Mouse (Mus musculus) cerebellum, adult 9-11 months (tissue): ENCODE measurements around the gene Rnf38.
A peak's percentile ranks its signal among the peaks of the same experiment; 100 is the strongest.

Experiments used
- DNase-seq: peaks from one replicate; pipeline ENCODE4 v3.0.0; 2022

The Rnf38 gene

DNA sequence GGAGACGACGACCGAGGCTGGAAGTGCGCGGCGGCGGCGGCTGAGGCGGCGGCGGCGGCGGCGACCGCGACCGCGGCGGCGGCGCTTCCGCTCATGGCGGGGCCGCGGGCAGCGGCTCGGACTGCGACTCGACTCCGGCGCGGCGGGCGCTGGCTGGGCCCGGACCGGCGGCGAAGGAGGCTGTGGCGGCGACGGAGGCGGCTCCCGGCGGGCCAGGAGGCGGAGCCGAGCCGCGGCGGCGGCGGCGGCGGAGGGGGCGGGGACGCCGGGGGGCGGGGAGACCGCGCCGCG lies at the start of gene Rnf38:
TSS of gene Rnf38 (minus strand) at position 77 of the 291 bp plus-strand sequence.
- no peak for DNase-seq

GRCm38 (mm10) chr4:44281597-44282265 lies 48.1 kb upstream of the Rnf38 start:
- DNase-seq: no peak

DNA sequence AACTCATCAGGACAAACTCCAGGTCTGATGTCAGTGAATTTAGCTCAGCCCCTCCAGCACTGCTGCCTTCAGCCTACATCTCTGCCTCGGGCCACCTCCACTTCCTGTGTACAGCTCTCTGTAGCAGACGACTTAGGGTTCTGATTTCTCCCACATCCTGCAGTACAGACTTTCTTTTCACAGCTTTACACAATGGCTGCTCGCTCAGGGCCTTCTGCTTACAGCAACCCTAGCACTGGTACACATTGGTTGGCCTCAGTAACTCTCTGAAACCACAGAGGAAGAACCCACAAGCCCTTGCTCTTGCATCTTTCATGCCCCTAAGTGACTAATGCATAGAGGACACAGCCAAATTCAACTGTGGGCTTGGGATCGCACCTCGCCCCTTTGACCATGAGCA lies 37.5 kb upstream of the Rnf38 start:
- no peak for DNase-seq

DNA sequence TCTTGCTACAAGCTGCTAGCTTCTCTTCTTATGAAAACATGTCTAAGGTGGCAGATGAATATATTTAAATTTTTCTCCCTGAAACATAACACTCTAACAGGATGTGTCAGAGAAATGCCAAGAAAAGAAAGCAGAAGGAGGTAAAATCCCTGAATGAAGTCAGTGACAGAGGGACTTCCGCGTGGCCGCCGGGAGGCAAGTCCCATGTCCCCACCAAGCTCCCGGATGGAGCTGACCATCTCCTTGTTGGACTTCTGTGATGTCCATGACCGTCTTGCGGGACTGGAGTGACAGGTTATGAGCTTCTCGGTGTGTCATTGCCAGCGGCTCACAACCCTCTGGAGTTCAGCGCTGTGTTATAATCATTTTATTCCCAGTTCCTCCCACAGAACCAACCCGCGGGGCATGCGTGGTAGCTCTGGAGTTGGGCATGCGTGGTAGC lies 35.8 kb upstream of the Rnf38 start:
- DNase-seq: no peak

DNA sequence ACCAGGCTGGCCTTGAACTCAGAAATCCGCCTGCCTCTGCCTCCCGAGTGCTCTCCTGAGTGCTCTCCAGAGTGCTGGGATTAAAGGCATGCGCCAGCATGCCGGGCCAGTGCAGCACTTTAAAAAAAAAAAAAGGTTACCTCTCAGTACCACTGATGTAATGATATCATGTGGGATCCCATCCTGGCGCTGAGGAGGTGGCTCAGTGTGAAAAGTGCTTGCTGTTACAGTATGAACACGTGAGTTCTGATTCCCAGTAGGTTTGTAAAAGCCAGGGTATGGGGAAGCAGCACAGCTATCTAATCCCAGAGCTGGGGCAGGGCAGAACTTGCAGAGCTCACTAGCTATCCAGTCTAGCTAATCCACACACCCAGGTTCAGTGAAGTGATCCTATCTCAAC lies 33.8 kb upstream of the Rnf38 start:
- DNase-seq: no peak

GRCm38 (mm10) chr4:44265500-44265899 lies 31.9 kb upstream of the Rnf38 start:
- DNase-seq: no peak

DNA sequence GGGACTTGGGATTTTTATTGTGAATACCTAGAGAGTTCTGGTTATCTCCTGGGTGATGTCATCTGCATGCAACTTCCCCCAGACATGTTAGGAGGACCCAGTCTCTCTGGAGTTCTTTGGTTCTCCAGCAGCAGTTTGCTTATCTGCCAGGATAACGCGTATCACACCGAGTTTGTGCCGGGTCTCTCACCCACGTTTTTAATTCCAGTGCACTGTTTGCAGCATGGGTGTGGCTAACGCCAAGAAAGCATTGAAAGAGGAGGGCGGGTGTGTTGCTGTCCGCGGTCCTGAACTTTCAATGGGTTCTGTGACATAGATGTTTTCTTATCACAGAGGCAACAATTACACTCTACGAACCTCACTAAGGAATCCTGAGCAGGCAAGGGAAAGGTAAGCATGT lies 26.7 kb upstream of the Rnf38 start:
- no peak for DNase-seq

GRCm38 (mm10) chr4:44259126-44259525 lies 25.5 kb upstream of the Rnf38 start:
- no peak for DNase-seq

DNA sequence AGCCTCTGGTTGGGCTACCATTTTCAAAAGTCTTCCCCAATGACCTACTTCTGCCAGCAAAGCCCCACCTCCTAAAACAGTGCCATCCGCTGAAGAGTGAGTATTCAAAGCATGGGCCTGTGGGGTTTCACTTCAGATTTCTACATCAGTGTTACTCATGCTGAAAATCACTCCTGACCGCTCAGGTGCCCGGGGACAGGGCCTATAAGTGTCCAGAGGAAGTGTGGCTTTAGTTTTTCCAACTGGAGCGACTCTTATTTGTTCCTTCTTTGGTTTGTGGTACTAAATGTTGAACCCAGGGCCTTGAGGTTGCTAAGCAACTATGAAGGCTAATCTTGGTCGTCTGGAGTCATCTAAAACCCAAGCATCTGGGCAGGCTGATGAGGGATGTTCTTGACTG lies 21.0 kb upstream of the Rnf38 start:
- no peak for DNase-seq

DNA sequence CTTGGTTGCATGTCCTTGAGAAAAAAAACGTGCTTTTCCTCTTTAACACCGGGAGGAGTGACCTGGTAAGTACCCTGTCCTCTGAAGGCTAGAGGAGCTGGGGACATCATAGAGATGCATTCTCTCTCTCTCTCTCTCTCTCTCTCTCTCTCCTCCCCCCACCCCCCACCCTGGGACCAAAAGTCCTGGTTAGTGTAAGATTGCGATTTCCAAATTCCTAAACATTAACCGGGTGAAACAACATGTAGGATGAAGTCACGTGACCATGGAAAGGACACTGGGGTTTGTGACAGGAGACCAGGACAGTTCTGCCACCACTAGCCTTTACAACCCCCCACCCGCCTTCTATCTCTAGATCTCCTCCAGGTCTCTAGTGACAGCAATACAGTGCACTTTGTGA lies 19.6 kb upstream of the Rnf38 start:
- no peak for DNase-seq

DNA sequence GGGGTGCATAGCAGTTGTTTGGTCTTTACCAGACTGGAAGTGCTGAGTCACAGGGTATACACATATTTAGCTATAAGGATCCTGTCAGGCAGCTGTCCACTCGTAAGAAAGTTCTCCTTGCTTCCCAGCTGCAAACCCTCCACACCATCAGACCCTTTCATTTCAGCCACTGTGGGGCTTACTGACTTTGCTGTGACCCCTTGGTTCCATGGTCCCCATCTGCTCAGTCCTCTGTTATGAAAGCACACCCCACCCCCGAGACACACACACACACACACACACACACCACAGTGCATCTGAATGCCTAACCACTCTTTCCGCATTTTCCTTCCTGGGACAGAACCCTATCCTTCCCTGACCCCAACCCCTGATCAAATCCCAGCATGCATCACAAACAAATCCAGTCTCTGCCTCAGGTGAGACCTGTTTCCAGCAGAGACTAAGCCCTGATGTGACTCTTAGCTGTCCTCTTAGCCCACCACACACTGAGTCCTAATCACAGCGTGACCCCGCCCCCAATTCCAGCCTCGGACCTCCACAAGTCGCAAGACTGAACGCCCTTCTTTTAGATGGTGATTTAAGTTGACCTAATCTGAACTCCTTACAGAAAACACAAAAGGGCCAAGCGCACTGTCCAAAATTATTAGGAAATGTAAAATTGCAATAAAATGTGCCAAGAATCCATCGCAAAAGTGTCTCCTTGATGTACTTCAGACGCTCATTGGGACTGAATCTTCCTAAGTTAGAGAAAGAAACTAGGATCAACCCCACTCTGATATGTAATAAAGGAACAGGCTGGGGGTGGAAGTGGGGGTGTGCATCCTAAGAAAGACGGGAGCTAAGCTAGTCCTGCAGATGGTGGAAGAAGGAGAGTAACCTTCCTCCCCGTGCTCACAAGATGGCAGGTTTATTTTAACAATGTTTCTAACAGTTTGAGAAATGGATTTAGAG lies 18.7 kb upstream of the Rnf38 start:
- no peak for DNase-seq

DNA sequence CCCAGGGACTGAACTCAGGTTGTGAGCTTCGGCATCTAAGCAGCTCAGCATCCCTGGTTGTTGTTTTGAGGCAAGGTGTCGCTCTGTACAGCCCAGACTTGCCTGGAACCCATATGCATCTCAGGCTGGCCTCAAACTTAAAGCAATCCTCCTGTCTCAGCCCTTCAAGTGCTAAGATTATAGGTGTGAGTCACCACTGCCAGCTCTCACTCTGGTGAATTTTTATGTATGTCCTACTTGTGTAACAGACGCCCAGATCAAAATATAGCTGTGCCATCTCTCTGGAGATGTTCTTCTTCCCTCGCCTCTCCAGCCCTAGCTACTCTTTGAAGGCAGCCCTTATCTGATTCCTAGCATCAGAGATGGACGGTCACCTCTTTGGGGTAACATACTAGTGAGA lies 17.9 kb upstream of the Rnf38 start:
- no peak for DNase-seq

DNA sequence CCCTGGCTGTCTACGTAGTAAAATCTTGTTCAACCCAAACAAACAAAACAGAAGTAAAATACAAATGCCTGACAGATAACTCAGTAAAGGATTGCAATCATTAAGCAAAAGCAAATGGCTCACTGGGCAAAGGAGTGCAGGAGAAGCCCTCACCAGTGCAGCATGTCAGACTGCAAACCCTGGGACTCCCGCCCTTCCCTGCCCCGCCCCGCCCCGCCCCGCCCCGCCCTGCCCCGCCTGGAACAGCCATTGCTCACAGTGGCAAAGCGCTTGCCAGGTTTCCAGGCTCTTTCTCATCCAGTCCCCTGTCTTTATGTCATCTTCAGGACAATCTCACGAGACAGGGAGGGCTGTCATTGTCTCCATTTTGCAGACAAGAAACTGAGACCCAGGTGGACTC lies 16.1 kb upstream of the Rnf38 start:
- DNase-seq: no peak

DNA sequence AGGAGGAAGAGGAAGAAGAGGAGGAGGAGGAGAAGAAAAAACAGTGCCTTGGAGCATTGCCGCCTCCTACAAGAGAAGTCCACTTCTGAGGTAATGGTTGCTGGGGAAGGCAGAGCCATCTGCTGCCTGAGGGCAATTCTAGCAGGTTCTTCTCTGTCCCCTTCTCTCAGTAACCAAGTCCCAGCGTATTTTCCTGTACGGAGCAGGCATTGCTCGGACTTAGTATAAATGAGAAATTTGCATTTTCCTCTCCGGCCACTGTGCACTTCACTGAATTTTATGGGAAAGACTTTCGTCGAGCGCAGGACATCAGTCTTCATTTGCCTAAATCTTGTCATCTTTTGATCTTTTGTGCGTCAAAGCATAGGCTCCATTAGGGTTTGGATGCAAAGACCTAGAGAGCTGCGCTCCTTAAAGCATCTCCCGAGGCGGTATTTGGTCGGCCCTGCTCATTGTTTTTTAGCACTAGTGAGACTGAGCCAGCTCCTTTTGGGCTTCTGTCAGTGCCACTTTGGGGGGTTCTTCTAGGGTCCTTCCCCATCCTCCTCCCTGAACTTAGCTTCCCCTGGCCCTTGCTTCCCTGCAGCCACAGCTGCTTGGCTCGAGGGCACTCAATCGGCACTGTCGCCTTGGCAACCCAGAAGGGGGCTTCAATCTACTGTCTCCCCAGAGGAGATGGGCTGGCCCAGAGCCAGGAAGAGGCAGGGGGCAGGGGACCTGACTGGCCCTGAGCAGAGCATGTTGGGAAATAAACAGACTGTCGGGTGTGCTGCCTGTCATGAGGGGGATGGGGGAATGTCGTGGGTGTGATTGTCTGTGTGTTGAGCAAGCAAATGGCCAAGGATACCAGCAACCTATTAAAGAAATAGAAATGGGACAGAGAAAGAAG lies 13.7 kb upstream of the Rnf38 start:
- no peak for DNase-seq

DNA sequence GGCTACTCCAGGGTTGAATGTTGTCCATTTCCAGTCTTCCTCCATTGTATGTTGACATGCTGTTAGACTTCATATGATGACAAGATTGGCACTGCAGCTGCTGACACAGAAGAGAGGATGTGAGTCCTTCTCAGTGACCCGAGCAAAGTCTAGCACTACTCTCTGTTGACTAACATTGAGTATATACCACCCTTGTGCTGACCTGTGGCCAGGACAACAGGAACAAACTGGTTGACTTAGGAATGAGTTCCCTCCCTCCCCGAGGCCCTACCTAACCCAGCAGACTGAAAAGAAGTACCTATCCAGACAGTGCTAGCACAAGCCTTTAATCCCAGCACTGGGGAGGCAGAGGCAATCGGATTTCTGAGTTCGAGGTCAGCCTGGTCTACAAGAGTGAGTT lies 12.7 kb upstream of the Rnf38 start:
- no peak for DNase-seq

DNA sequence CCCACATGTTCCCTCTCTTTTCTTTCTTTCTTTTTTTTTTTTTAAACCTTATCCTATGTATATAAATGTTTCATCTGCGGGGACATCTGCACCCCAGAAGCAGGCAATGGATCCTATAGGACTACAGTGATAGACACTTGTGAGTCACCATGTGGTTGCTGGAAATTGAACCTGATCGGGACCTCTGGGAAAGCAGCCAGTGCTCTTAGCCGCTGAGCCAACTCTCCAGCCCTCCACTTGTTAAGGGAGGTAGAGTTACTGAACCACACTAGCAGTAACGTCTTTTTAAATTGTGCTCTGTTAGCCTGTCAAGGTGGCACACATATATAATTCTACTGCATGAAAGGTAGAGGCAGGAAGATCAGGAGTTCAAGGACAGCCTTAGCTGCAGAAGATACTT lies 8.0 kb upstream of the Rnf38 start:
- no peak for DNase-seq

GRCm38 (mm10) chr4:44235946-44236345 lies 2.4 kb upstream of the Rnf38 start:
- no peak for DNase-seq

- DNase-seq: peak; percentile 92
Observed at GRCm38 (mm10) chr4:44234004-44234866, 646 bp upstream of the Rnf38 start.

GRCm38 (mm10) chr4:44232771-44233712 lies 547 bp downstream of the Rnf38 start:
- DNase-seq: peak; percentile 75

- no peak for DNase-seq
Observed at GRCm38 (mm10) chr4:44225128-44225527, 8.5 kb downstream of the Rnf38 start.

- no peak for DNase-seq
Observed at GRCm38 (mm10) chr4:44224141-44224540, 9.4 kb downstream of the Rnf38 start.
